Mouse (Mus musculus) olfactory bulb, adult 2 months (tissue): ENCODE measurements around the gene Ptgfr. TPM values are rescaled to one million over a fixed set of nuclear protein-coding genes. Genes with fewer than 3 reads are reported as not detected.

Experiments used
- H3K27ac ChIP-seq: fragments of 200-500 bp; 2 replicates; pipeline ENCODE4 v1.5.1; 2012; ENCODE audit warnings: low read depth, low read length; ENCODE audit not compliant: insufficient read depth
- H3K4me1 ChIP-seq: fragments of 200-500 bp; 2 replicates; pipeline ENCODE4 v1.6.1; 2012; ENCODE audit warnings: low read length; ENCODE audit not compliant: control insufficient read depth, insufficient read depth
- H3K4me3 ChIP-seq: fragments of 200-500 bp; 2 replicates; pipeline ENCODE4 v1.5.1; 2012; ENCODE audit warnings: mild to moderate bottlenecking, low read depth, low read length, moderate library complexity; ENCODE audit not compliant: insufficient read depth
- CTCF ChIP-seq: fragments of 200-500 bp; IDR thresholded peaks from 2 replicates; pipeline ENCODE4 v1.5.1; 2012; ENCODE audit warnings: low read depth, mild to moderate bottlenecking, low read length, moderate library complexity; ENCODE audit not compliant: insufficient read depth
- POLR2A ChIP-seq: fragments of 200-500 bp; IDR thresholded peaks from 2 replicates; pipeline ENCODE4 v1.6.1; 2012; ENCODE audit warnings: mild to moderate bottlenecking, low read depth, low read length, moderate library complexity; ENCODE audit not compliant: insufficient read depth
- whole genome bisulfite sequencing: fragments of 180-500 bp; shearing (Covaris S2); methylation state at CpG from one replicate; pipeline ENCODE4 v1.1.7; 2018; 5-methylcytosine and 5-hydroxymethylcytosine counted together
- polyA plus RNA-seq: library from polyadenylated mRNA; stranded (reverse); fragments of >200 nt; gene quantifications from 2 replicates; pipeline ENCODE4 v1.2.4, GENCODE M21; 2012; ENCODE audit warnings: low replicate concordance; ENCODE audit not compliant: missing spikeins, insufficient read depth, insufficient read length

Ptgfr gene
- polyA plus RNA-seq, result not detected in 2 replicates

GRCm38 (mm10) chr3:151836871-151837680 lies at the start of gene Ptgfr:
Gene Ptgfr, minus strand, starts transcription at chr3:151837630.
- TF ChIP-seq CTCF (peak; percentile 37; the same call in 1 of the 2 replicates), POLR2A (no peak)
- Histone ChIP-seq H3K27ac (no peak within 1 kb of the TSS), H3K4me3 (peak within 1 kb of the TSS; percentile 38), H3K4me1 (peaks cover 10% of the 10 kb centered on the region)
- WGBS, result 2% methylated on average over 30 of the region's 30 CpGs

- Histone ChIP-seq H3K4me1 (no peaks in the 10 kb centered on the region), H3K4me3 (no peak overlapping the region), H3K27ac (no peak overlapping the region)
- 35% methylated on average over 5 of the region's 5 CpGs for WGBS
- TF ChIP-seq CTCF, result no peak
- TF ChIP-seq POLR2A, result no peak
These were observed 46.5 kb upstream of the Ptgfr start for GRCm38 (mm10) chr3:151883881-151884280.

- H3K4me3 ChIP-seq, result no peak overlapping the region
- H3K4me1 ChIP-seq, result no peaks in the 10 kb centered on the region
- no peak overlapping the region for H3K27ac ChIP-seq
- 79% methylated on average over 2 of the region's 2 CpGs for WGBS
- TF ChIP-seq POLR2A (no peak), CTCF (no peak)
These were observed 42.6 kb upstream of the Ptgfr start for GRCm38 (mm10) chr3:151879981-151880380.

- no peak overlapping the region for H3K4me3 ChIP-seq
- no peaks in the 10 kb centered on the region for H3K4me1 ChIP-seq
- TF ChIP-seq POLR2A (no peak), CTCF (no peak)
- H3K27ac ChIP-seq, result no peak overlapping the region
These were observed 31.5 kb upstream of the Ptgfr start for GRCm38 (mm10) chr3:151868970-151869369.

- no peak overlapping the region for H3K4me3 ChIP-seq
- no peak overlapping the region for H3K27ac ChIP-seq
- H3K4me1 ChIP-seq, result no peaks in the 10 kb centered on the region
- TF ChIP-seq POLR2A (no peak), CTCF (no peak)
- 77% methylated on average over 1 of the region's 1 CpGs for WGBS
These were observed 13.9 kb upstream of the Ptgfr start for GRCm38 (mm10) chr3:151851344-151851743.

GRCm38 (mm10) chr3:151850621-151851020 lies 13.2 kb upstream of the Ptgfr start:
- no peak overlapping the region for H3K27ac ChIP-seq
- no peak overlapping the region for H3K4me3 ChIP-seq
- 60% methylated on average over 1 of the region's 1 CpGs for WGBS
- no peaks in the 10 kb centered on the region for H3K4me1 ChIP-seq
- TF ChIP-seq POLR2A (no peak), CTCF (no peak)

GRCm38 (mm10) chr3:151846292-151846691 lies 8.9 kb upstream of the Ptgfr start:
- no peak overlapping the region for H3K4me3 ChIP-seq
- no peak for TF ChIP-seq POLR2A
- TF ChIP-seq CTCF, result no peak
- WGBS, result 94% methylated on average over 7 of the region's 7 CpGs
- H3K4me1 ChIP-seq, result no peaks in the 10 kb centered on the region
- no peak overlapping the region for H3K27ac ChIP-seq

- no peak for TF ChIP-seq CTCF
- TF ChIP-seq POLR2A, result no peak
- no peak overlapping the region for H3K27ac ChIP-seq
- H3K4me1 ChIP-seq, result no peaks in the 10 kb centered on the region
- H3K4me3 ChIP-seq, result no peak overlapping the region
- 73% methylated on average over 5 of the region's 5 CpGs for WGBS
These were observed 7.1 kb upstream of the Ptgfr start for GRCm38 (mm10) chr3:151844361-151845154.

GRCm38 (mm10) chr3:151840688-151841087 lies 3.3 kb upstream of the Ptgfr start:
- Histone ChIP-seq H3K4me1 (peaks cover 10% of the 10 kb centered on the region), H3K4me3 (no peak overlapping the region), H3K27ac (no peak overlapping the region)
- no peak for TF ChIP-seq CTCF
- no peak for TF ChIP-seq POLR2A
- 78% methylated on average over 3 of the region's 3 CpGs for WGBS
